Mouse (Mus musculus) left cerebral cortex, postnatal 36 days (tissue): ENCODE measurements around the gene C4b. TPM values are rescaled to one million over a fixed set of nuclear protein-coding genes. Genes with fewer than 3 reads are reported as not detected.

ENCODE experiments used
- microRNA-seq: library from miRNA; unstranded; fragments of <30 nt; microRNA quantifications from one replicate; pipeline ENCODE4 v1.2.0, GENCODE M21; 2022
- total RNA-seq, 2 experiments: library from RNA; stranded (reverse); gene quantifications; 2 replicates each; pipeline ENCODE4 v1.2.3; 2021

C4b gene
- total RNA-seq, 2 experiments from 2014 or later = 8.3 to 11.4 TPM

Small RNA genes within 50 kb of the gene (microRNA-seq; reads per million reads assigned to microRNA genes)
- gene Gm27471 = not detected

Other genes with a start within 250 kb of the C4b start
- not detected for gene Btnl6, start 226.5 kb downstream of the C4b start, total RNA-seq
- 10 to 100 TPM; 11.3 to 16.1 TPM for gene Notch4, start 179.6 kb downstream of the C4b start, total RNA-seq
- 1 to 10 TPM; 2.6 to 2.9 TPM for gene Gpsm3, start 154.1 kb downstream of the C4b start, total RNA-seq
- 10 to 100 TPM; 53.2 to 58.4 TPM for gene Pbx2, start 152.6 kb downstream of the C4b start, total RNA-seq
- under 1 TPM; 0.30 to 0.75 TPM for gene Ager, start 146.0 kb downstream of the C4b start, total RNA-seq
- gene Rnf5, start 140.2 kb downstream of the C4b start, total RNA-seq = 10 to 100 TPM; 66.9 to 72.0 TPM
- gene Agpat1, start 139.6 kb downstream of the C4b start, total RNA-seq = 100 to 1,000 TPM; 161 to 177 TPM
- gene Egfl8, start 127.9 kb downstream of the C4b start, total RNA-seq = 1 to 10 TPM; 2.7 to 3.3 TPM
- gene Ppt2, start 115.4 kb downstream of the C4b start, total RNA-seq = 10 to 100 TPM; 37.2 to 47.1 TPM
- gene Prrt1, start 114.3 kb downstream of the C4b start, total RNA-seq = 100 to 1,000 TPM; 148 to 168 TPM
- gene Fkbpl, start 99.1 kb downstream of the C4b start, total RNA-seq = 10 to 100 TPM; 12.3 to 14.1 TPM
- gene Atf6b, start 96.7 kb downstream of the C4b start, total RNA-seq = 10 to 100 TPM; 63.9 to 66.4 TPM
- gene Tnxb, start 73.3 kb downstream of the C4b start, total RNA-seq = 1 to 10 TPM; 1.5 to 2.0 TPM
- gene Cyp21a1, start 60.7 kb upstream of the C4b start, total RNA-seq = not detected
- 10 to 100 TPM; 50.2 to 58.6 TPM for gene Stk19, start 93.1 kb upstream of the C4b start, total RNA-seq
- 10 to 100 TPM; 39.4 to 45.4 TPM for gene Dxo, start 93.1 kb upstream of the C4b start, total RNA-seq
- gene Skiv2l, start 106.3 kb upstream of the C4b start, total RNA-seq = 10 to 100 TPM; 58.5 to 72.2 TPM
- gene Nelfe, start 106.5 kb upstream of the C4b start, total RNA-seq = 10 to 100 TPM; 35.5 to 36.6 TPM
- under 1 TPM in 1 of 2 experiments, not detected in 1; 0.63 TPM for gene Cfb, start 118.6 kb upstream of the C4b start, total RNA-seq
- gene Zbtb12, start 135.6 kb upstream of the C4b start, total RNA-seq = 1 to 10 TPM; 6.5 to 8.6 TPM
- gene Gm20547, start 138.2 kb upstream of the C4b start, total RNA-seq = not detected
- gene C2, start 154.4 kb upstream of the C4b start, total RNA-seq = 1 to 10 TPM; 2.4 to 2.5 TPM
- gene Ehmt2, start 154.6 kb upstream of the C4b start, total RNA-seq = 100 to 1,000 TPM; 162 to 194 TPM
- under 1 TPM; 0.23 to 0.69 TPM for gene Slc44a4, start 170.6 kb upstream of the C4b start, total RNA-seq
- gene Neu1, start 187.4 kb upstream of the C4b start, total RNA-seq = 10 to 100 TPM; 43.8 to 47.2 TPM
- 10 to 100 TPM; 12.9 to 23.4 TPM for gene Hspa1b, start 215.4 kb upstream of the C4b start, total RNA-seq
- gene Gm20481, start 226.0 kb upstream of the C4b start, total RNA-seq = not detected
- 10 to 100 TPM; 11.9 to 13.7 TPM for gene Hspa1a, start 228.3 kb upstream of the C4b start, total RNA-seq
- under 1 TPM in 1 of 2 experiments, not detected in 1; 0.32 TPM for gene Hspa1l, start 228.8 kb upstream of the C4b start, total RNA-seq
- 10 to 100 TPM; 19.4 to 19.8 TPM for gene Lsm2, start 238.0 kb upstream of the C4b start, total RNA-seq